Mouse (Mus musculus): ENCODE results near the gene Amh. TPM values are rescaled to one million over a fixed set of nuclear protein-coding genes. Genes with fewer than 3 reads are reported as not detected.
"Not testable (repeated sequence)": the region's sequence is repeated elsewhere in the genome, so short reads cannot be mapped to it uniquely, and the experiment has no call there.

The Amh gene
- polyA plus RNA-seq, 1 experiment: 3.2 TPM

DNA sequence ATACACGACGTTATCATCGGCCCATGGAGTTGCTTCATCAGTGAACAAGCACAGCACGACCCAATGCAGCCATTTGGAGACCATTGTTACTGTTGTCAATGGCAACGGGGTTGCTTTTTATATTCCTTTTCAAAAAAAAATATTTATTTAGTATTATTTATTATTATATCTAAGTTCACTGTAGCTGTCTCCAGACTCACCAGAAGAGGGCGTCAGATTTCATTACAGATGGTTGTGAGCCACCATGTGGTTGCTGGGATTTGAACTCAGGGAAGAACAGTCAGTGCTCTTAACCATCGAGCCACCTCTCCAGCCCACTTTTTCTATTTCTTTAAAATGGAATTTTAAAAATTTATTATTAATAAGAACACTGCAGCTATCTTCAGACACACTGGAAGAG, 9.8 kb downstream of the Amh start:
- no peaks in the 10 kb centered on the region for H3K27me3 ChIP-seq (ENCODE audit: control insufficient read depth, insufficient read depth, low read length)
- no peaks in the 10 kb centered on the region for H3K36me3 ChIP-seq (ENCODE audit: control insufficient read depth, insufficient read depth, low read length)
- peaks cover 2% of the 10 kb centered on the region for H3K4me1 ChIP-seq (ENCODE audit: control insufficient read depth, insufficient read depth, low read length)
- H3K4me3 ChIP-seq (ENCODE audit: control insufficient read depth, low read depth, low read length): no peak overlapping the region
- H3K27ac ChIP-seq (ENCODE audit: control insufficient read depth, insufficient read depth, low read depth, low read length): no peak overlapping the region
- TF ChIP-seq POLR2A (IDR thresholded peaks at IDR 0.05; ENCODE audit: control insufficient read depth, low read depth, low read length) (no peak), CTCF (IDR thresholded peaks at IDR 0.05; ENCODE audit: control insufficient read depth, insufficient read depth, insufficient replicate concordance, low read depth, low read length) (no peak)

DNA sequence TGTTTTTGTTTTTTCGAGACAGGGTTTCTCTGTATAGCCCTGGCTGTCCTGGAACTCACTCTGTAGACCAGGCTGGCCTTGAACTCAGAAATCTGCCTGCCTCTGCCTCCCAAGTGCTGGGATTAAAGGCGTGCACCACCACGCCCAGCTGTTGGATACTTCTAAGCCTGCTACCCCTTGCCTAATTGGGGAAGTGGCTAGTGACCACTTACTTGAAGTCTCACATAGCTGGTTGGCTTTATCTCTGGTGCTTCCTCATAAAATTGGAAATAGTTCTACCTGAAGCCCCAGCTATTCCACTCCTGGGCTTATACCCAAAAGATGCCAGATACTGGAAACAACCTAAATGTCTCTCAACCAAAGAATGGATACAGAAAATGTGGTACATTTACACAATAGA, 11.3 kb downstream of the Amh start:
- not testable (repeated sequence) for H3K4me3 ChIP-seq (ENCODE audit: control insufficient read depth, low read depth, low read length); H3K36me3 ChIP-seq (ENCODE audit: control insufficient read depth, insufficient read depth, low read length); H3K4me1 ChIP-seq (ENCODE audit: control insufficient read depth, insufficient read depth, low read length); H3K27ac ChIP-seq (ENCODE audit: control insufficient read depth, insufficient read depth, low read depth, low read length); H3K27me3 ChIP-seq (ENCODE audit: control insufficient read depth, insufficient read depth, low read length)

DNA sequence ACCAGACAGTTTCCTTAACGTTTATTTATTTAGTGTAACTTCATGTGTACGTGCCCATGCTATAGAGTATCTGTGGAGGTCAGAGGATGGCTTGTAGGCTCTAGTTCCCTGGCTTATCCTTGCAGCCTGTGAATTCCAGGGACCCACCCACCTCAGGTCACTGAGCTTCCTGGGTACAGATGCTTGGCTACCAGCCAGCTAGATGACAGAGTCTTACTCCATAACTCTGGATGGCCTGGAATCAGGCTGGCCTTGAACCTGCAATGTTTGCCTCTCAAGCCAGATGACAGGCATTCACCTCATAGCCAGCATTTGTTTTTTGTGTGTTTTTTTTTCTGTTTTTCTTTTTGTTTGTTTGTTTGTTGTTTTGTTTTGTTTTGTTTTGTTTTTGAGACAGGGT, 12.1 kb downstream of the Amh start:
- Histone ChIP-seq H3K4me3 (ENCODE audit: control insufficient read depth, low read depth, low read length) (no peak overlapping the region), H3K27me3 (ENCODE audit: control insufficient read depth, insufficient read depth, low read length) (no peaks in the 10 kb centered on the region), H3K4me1 (ENCODE audit: control insufficient read depth, insufficient read depth, low read length) (no peaks in the 10 kb centered on the region), H3K27ac (ENCODE audit: control insufficient read depth, insufficient read depth, low read depth, low read length) (no peak overlapping the region), H3K36me3 (ENCODE audit: control insufficient read depth, insufficient read depth, low read length) (no peaks in the 10 kb centered on the region)
- no peak for TF ChIP-seq CTCF (IDR thresholded peaks at IDR 0.05; ENCODE audit: control insufficient read depth, insufficient read depth, insufficient replicate concordance, low read depth, low read length)
- TF ChIP-seq POLR2A (IDR thresholded peaks at IDR 0.05; ENCODE audit: control insufficient read depth, low read depth, low read length): no peak

DNA sequence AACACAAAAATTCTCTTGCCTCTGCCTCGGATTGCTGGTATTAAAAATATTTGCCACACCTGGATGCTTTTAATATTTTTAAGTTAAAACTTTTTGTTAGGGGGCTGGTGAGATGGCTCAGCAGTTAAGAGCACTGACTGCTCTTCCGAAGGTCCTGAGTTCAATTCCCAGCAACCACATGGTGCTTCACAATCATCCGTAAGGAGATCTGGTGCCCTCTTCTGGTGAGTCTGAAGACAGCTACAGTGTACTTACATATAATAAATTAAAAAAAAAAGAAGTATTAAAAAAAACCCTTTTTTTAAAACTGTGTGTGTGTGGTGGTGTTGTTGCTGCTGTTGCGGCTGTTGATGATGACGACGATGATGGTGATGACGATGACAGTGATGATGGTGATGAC, 12.9 kb downstream of the Amh start:
- not testable (repeated sequence) for H3K4me1 ChIP-seq (ENCODE audit: control insufficient read depth, insufficient read depth, low read length); H3K27me3 ChIP-seq (ENCODE audit: control insufficient read depth, insufficient read depth, low read length); H3K36me3 ChIP-seq (ENCODE audit: control insufficient read depth, insufficient read depth, low read length); H3K27ac ChIP-seq (ENCODE audit: control insufficient read depth, insufficient read depth, low read depth, low read length); H3K4me3 ChIP-seq (ENCODE audit: control insufficient read depth, low read depth, low read length)

DNA sequence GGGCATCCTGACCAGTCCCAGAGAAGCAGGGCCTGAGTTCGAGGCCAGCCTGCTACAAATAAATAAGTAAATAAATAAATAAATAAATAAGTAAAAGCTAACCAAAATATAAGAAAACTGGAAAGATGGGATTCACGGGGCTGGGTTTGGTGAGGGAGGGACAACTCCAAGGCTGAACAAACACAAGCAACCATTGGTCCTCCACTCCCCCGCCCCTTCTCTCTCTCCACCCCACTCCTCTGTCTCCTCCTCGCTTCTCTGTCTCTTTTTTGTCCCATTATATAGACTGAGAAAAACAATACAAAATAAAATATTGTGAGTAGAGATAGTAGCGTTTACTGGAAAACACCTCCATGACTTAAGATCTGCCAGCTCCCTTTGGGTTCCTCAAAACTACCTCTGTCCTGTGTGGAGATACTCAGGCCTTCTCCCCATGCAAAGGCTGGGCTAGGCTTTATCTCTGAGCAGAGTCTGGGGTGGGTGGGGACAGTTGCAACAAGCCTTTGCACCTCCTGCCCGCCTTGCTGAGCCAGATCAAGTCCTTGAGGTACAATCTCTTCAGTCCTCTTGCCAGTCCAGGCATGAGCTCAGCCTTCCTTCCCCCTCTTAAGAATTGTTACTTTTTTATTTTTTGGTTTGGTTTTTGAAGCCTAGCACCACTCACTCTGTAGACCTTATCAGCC, 13.7 kb downstream of the Amh start:
- Histone ChIP-seq H3K4me1 (ENCODE audit: control insufficient read depth, insufficient read depth, low read length) (no peaks in the 10 kb centered on the region; the same call in 1 of the 2 replicates), H3K36me3 (ENCODE audit: control insufficient read depth, insufficient read depth, low read length) (no peaks in the 10 kb centered on the region), H3K27ac (ENCODE audit: control insufficient read depth, insufficient read depth, low read depth, low read length) (no peak overlapping the region), H3K27me3 (ENCODE audit: control insufficient read depth, insufficient read depth, low read length) (no peaks in the 10 kb centered on the region), H3K4me3 (ENCODE audit: control insufficient read depth, low read depth, low read length) (no peak overlapping the region)
- TF ChIP-seq POLR2A (IDR thresholded peaks at IDR 0.05; ENCODE audit: control insufficient read depth, low read depth, low read length): no peak
- no peak for TF ChIP-seq CTCF (IDR thresholded peaks at IDR 0.05; ENCODE audit: control insufficient read depth, insufficient read depth, insufficient replicate concordance, low read depth, low read length)

DNA sequence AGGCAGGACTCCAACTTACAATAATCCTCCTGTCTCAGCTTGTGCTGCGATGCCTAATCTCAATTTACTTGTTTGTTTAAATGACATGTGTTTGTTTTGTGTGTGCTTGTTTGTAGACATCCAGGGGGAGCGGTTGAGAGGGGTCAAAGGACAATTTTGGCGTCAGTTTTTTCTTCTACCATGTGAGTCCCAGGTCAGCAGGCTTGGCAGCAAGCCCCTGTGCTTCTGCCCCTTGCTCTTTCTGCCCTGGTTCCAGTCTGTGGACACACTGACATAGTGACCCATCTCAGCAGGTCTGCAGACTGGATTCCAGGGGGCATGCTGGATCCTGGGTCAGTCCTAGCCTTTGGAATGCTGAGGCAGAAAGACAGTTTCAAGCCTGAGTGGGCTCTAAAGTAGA, 14.4 kb downstream of the Amh start:
- Histone ChIP-seq H3K4me1 (ENCODE audit: control insufficient read depth, insufficient read depth, low read length) (peaks cover 4% of the 10 kb centered on the region), H3K4me3 (ENCODE audit: control insufficient read depth, low read depth, low read length) (no peak overlapping the region), H3K27me3 (ENCODE audit: control insufficient read depth, insufficient read depth, low read length) (no peaks in the 10 kb centered on the region), H3K36me3 (ENCODE audit: control insufficient read depth, insufficient read depth, low read length) (no peaks in the 10 kb centered on the region), H3K27ac (ENCODE audit: control insufficient read depth, insufficient read depth, low read depth, low read length) (no peak overlapping the region)
- no peak for TF ChIP-seq CTCF (IDR thresholded peaks at IDR 0.05; ENCODE audit: control insufficient read depth, insufficient read depth, insufficient replicate concordance, low read depth, low read length)
- TF ChIP-seq POLR2A (IDR thresholded peaks at IDR 0.05; ENCODE audit: control insufficient read depth, low read depth, low read length): no peak

DNA sequence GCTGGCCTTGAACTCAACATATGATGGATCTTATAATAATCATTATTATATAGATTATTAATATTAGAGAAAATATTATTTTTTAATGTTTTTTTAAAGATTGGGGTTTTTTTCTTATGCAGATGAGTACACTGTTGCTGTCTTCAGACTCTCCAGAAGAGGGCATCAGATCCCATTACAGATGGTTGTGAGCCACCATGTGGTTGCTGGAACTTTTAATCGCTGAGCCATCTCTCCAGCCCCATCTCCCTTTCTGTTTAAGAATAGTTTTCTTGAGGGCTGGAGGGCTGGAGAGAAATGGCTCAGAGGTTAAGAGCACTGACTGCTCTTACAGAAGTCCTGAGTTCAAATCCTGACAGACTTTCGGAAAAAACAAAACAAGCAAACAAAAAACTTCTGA, 16.9 kb downstream of the Amh start:
- H3K4me3 ChIP-seq (ENCODE audit: control insufficient read depth, low read depth, low read length): no peak overlapping the region

DNA sequence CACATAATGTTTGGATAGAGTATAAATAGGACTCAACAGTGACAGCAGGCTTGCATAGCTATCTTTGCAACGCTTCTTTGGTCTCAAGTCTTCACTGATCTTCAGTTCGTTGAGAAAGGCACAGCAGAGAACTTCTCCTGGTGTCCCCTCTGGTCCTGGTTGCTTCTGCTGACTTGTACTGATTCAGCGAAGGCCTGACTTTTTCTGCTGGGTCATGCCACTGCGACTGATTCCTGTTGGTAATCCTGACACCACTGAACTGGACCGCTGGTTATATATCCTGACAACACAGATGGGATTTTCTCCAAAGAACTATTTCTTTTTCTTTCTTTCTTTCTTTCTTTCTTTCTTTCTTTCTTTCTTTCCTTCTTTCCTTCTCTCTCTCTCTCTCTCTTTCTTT, 17.5 kb downstream of the Amh start:
- no peak overlapping the region for H3K4me3 ChIP-seq (ENCODE audit: control insufficient read depth, low read depth, low read length)
- no peak overlapping the region for H3K27ac ChIP-seq (ENCODE audit: control insufficient read depth, insufficient read depth, low read depth, low read length)
- no peaks in the 10 kb centered on the region for H3K36me3 ChIP-seq (ENCODE audit: control insufficient read depth, insufficient read depth, low read length)
- peaks cover 6% of the 10 kb centered on the region for H3K4me1 ChIP-seq (ENCODE audit: control insufficient read depth, insufficient read depth, low read length)
- TF ChIP-seq POLR2A (IDR thresholded peaks at IDR 0.05; ENCODE audit: control insufficient read depth, low read depth, low read length) (no peak), CTCF (IDR thresholded peaks at IDR 0.05; ENCODE audit: control insufficient read depth, insufficient read depth, insufficient replicate concordance, low read depth, low read length) (no peak)
- no peaks in the 10 kb centered on the region for H3K27me3 ChIP-seq (ENCODE audit: control insufficient read depth, insufficient read depth, low read length)

More for the DNA sequence above, 16.9 kb downstream of the Amh start:
- TF ChIP-seq CTCF (IDR thresholded peaks at IDR 0.05; ENCODE audit: control insufficient read depth, insufficient read depth, insufficient replicate concordance, low read depth, low read length): no peak
- TF ChIP-seq POLR2A (IDR thresholded peaks at IDR 0.05; ENCODE audit: control insufficient read depth, low read depth, low read length): no peak
- Histone ChIP-seq H3K27ac (ENCODE audit: control insufficient read depth, insufficient read depth, low read depth, low read length) (no peak overlapping the region), H3K4me1 (ENCODE audit: control insufficient read depth, insufficient read depth, low read length) (peaks cover 6% of the 10 kb centered on the region), H3K36me3 (ENCODE audit: control insufficient read depth, insufficient read depth, low read length) (no peaks in the 10 kb centered on the region), H3K27me3 (ENCODE audit: control insufficient read depth, insufficient read depth, low read length) (no peaks in the 10 kb centered on the region)
